Mouse (Mus musculus) intestine, embryonic 14.5 days (tissue): ENCODE results near the gene Olfr1291-ps1. TPM values are rescaled to one million over a fixed set of nuclear protein-coding genes. Genes with fewer than 3 reads are reported as not detected.

Experiments used
- ATAC-seq: fragments of 200-750 bp; cut with Nextera tagmentation; replicated peaks from 2 replicates; pipeline ENCODE4 v1.8.0; 2017; ENCODE audit warnings: low read depth, moderate number of reproducible peaks, moderate TSS enrichment, moderate library complexity; ENCODE audit not compliant: low FRiP score, low TSS enrichment
- DNase-seq: peaks from one replicate; pipeline ENCODE4 v3.0.0-alpha.2; 2018; ENCODE audit warnings: low spot score
- H3K27ac ChIP-seq: fragments of 300-500 bp; sonication (generic); 2 replicates; pipeline ENCODE4 v1.5.1; 2014; ENCODE audit warnings: low read depth, mild to moderate bottlenecking, control low read depth
- H3K27me3 ChIP-seq: fragments of 300-500 bp; sonication (generic); replicated peaks from 2 replicates; pipeline ENCODE4 v1.6.1; 2014; ENCODE audit warnings: low read length, control low read depth; ENCODE audit not compliant: control insufficient read depth, insufficient read depth
- H3K36me3 ChIP-seq: fragments of 300-500 bp; sonication (generic); 2 replicates; pipeline ENCODE4 v1.6.1; 2014; ENCODE audit warnings: low read length, control low read depth; ENCODE audit not compliant: control insufficient read depth, insufficient read depth
- H3K4me1 ChIP-seq: fragments of 300-500 bp; sonication (generic); replicated peaks from 2 replicates; pipeline ENCODE4 v1.6.1; 2014; ENCODE audit warnings: low read length, control low read depth, mixed read lengths; ENCODE audit not compliant: control insufficient read depth, insufficient read depth
- H3K4me2 ChIP-seq: fragments of 300-500 bp; sonication (generic); 2 replicates; pipeline ENCODE4 v1.6.1; 2014; ENCODE audit warnings: low read length
- H3K4me3 ChIP-seq: fragments of 300-500 bp; sonication (generic); 2 replicates; pipeline ENCODE4 v1.5.1; 2014; ENCODE audit warnings: low read depth, low read length, control low read depth, mixed read lengths
- H3K9ac ChIP-seq: fragments of 300-500 bp; sonication (generic); 2 replicates; pipeline ENCODE4 v1.6.1; 2014; ENCODE audit warnings: mild to moderate bottlenecking, low read length
- H3K9me3 ChIP-seq: fragments of 300-500 bp; sonication (generic); 2 replicates; pipeline ENCODE4 v1.6.1; 2016; ENCODE audit warnings: low read length, control low read depth; ENCODE audit not compliant: control insufficient read depth
- WGBS: fragments of 180-500 bp; shearing (Covaris S2); extraction: QIAGEN DNeasy Blood & Tissue Kit; methylation state at CpG from one replicate; pipeline ENCODE4 v1.1.7; 2014; 5-methylcytosine and 5-hydroxymethylcytosine counted together
- polyA plus RNA-seq: library from polyadenylated mRNA; unstranded; fragments of >200 nt; fragmentation: Nextera tagmentation; extraction: Ambion mirVana; gene quantifications from 2 replicates; pipeline ENCODE4 v1.2.1, GENCODE M21; 2014

The Olfr1291-ps1 gene
- polyA plus RNA-seq: not detected in 2 replicates

- H3K4me3 ChIP-seq: no peak within 1 kb of the TSS
- WGBS: 86% methylated on average over 3 of the region's 3 CpGs
- DNase-seq: no peak
- H3K36me3 ChIP-seq: no peaks in the 10 kb centered on the region
- H3K9ac ChIP-seq: no peak within 1 kb of the TSS
- ATAC-seq: no peak
- H3K9me3 ChIP-seq: no peaks in the 10 kb centered on the region
- H3K4me2 ChIP-seq: no peak within 1 kb of the TSS
- no peak within 1 kb of the TSS for H3K27ac ChIP-seq
- H3K4me1 ChIP-seq: no peaks in the 10 kb centered on the region
- H3K27me3 ChIP-seq: no peaks in the 10 kb centered on the region
Observed at GRCm38 (mm10) chr2:111496880-111497279, at the start of gene Olfr1291-ps1. TSS of gene Olfr1291-ps1 (plus strand) at chr2:111497180.

GRCm38 (mm10) chr2:111448842-111449241 is 48.1 kb upstream of the Olfr1291-ps1 start, which contains the start of gene Olfr1287:
TSS of gene Olfr1287 (plus strand) at chr2:111449142.
- Histone ChIP-seq H3K9me3 (no peaks in the 10 kb centered on the region), H3K4me1 (no peaks in the 10 kb centered on the region), H3K9ac (no peak within 1 kb of the TSS), H3K27ac (no peak within 1 kb of the TSS), H3K4me2 (no peak within 1 kb of the TSS), H3K27me3 (no peaks in the 10 kb centered on the region), H3K36me3 (no peaks in the 10 kb centered on the region), H3K4me3 (no peak within 1 kb of the TSS)
- 75% methylated on average over 1 of the region's 1 CpGs for WGBS
- no peak for DNase-seq
- no peak for ATAC-seq

DNA sequence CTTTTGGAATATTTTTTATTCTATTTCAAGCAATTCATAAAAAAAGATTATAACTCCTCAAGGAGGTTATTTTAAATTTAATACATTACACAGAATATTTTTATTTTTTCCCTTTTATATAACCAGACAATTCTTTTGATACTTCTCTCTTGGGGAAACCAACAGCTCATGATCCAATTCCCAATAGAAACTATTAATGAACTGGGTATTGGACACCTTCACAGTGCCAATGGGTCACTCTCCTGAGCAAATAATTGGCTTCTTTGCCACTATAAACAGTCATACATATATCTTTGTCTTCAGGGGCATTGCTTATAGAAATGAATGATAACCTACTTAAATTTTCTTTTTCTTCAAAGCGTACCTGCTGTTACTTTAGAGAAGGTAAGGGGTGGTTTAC is 23.2 kb upstream of the Olfr1291-ps1 start, which contains the start of gene Olfr1288:
Olfr1288 (plus strand) TSS at position 301 of the 400 bp plus-strand sequence.
- no peaks in the 10 kb centered on the region for H3K9me3 ChIP-seq
- no peak within 1 kb of the TSS for H3K27ac ChIP-seq
- H3K4me3 ChIP-seq: no peak within 1 kb of the TSS
- DNase-seq (no peak), ATAC-seq (no peak)
- H3K27me3 ChIP-seq: no peaks in the 10 kb centered on the region
- no peak within 1 kb of the TSS for H3K9ac ChIP-seq
- H3K4me2 ChIP-seq: no peak within 1 kb of the TSS
- WGBS: 85% methylated on average over 1 of the region's 1 CpGs
- H3K4me1 ChIP-seq: no peaks in the 10 kb centered on the region
- no peaks in the 10 kb centered on the region for H3K36me3 ChIP-seq

GRCm38 (mm10) chr2:111480519-111480918 is 16.5 kb upstream of the Olfr1291-ps1 start, which contains the start of gene Olfr1289:
TSS of gene Olfr1289 (plus strand) at chr2:111480819.
- no peaks in the 10 kb centered on the region for H3K9me3 ChIP-seq
- H3K9ac ChIP-seq: no peak within 1 kb of the TSS
- ATAC-seq: no peak
- WGBS: 73% methylated on average over 1 of the region's 1 CpGs
- H3K4me2 ChIP-seq: no peak within 1 kb of the TSS
- H3K36me3 ChIP-seq: no peaks in the 10 kb centered on the region
- no peak within 1 kb of the TSS for H3K27ac ChIP-seq
- no peaks in the 10 kb centered on the region for H3K27me3 ChIP-seq
- no peak for DNase-seq
- H3K4me1 ChIP-seq: no peaks in the 10 kb centered on the region
- H3K4me3 ChIP-seq: no peak within 1 kb of the TSS

- H3K4me1 ChIP-seq: no peaks in the 10 kb centered on the region
- no peaks in the 10 kb centered on the region for H3K9me3 ChIP-seq
- H3K36me3 ChIP-seq: no peaks in the 10 kb centered on the region
- WGBS: 76% methylated on average over 5 of the region's 5 CpGs
- no peak for DNase-seq
- no peak within 1 kb of the TSS for H3K27ac ChIP-seq
- no peak for ATAC-seq
- H3K4me3 ChIP-seq: no peak within 1 kb of the TSS
- no peak within 1 kb of the TSS for H3K9ac ChIP-seq
- H3K27me3 ChIP-seq: no peaks in the 10 kb centered on the region
- no peak within 1 kb of the TSS for H3K4me2 ChIP-seq
Observed at GRCm38 (mm10) chr2:111493729-111494128, 3.3 kb upstream of the Olfr1291-ps1 start, which contains the start of gene Olfr1290. TSS of gene Olfr1290 (minus strand) at chr2:111493829.

DNA sequence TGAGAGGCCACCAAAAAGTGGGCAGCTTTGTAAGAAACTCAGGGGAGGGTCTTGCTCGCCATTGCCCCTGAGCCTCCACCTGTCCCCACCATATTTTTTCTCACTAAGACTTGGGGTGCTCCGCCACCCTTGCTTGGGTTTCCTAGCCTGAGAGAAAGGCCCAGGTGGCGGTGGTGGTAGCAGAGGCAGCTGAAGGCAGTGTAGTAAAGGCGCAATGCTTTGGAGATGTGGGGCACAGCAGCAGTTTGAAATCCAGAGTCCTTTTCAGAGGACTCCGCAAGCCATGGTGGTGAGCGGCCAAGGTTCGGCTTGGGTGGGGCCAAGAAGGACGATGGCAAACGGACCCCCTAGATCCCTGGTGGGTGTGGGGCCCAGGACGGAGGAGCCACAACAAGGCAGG is 20.5 kb downstream of the Olfr1291-ps1 start:
- Histone ChIP-seq H3K9ac (no peak overlapping the region), H3K36me3 (no peaks in the 10 kb centered on the region), H3K4me3 (no peak overlapping the region), H3K27me3 (no peaks in the 10 kb centered on the region), H3K27ac (no peak overlapping the region), H3K4me1 (no peaks in the 10 kb centered on the region), H3K9me3 (peaks cover 4% of the 10 kb centered on the region; the same call in 1 of the 2 replicates), H3K4me2 (no peak overlapping the region)
- 96% methylated on average over 10 of the region's 10 CpGs for WGBS
- ATAC-seq (no peak), DNase-seq (no peak)

- Histone ChIP-seq H3K9me3 (peaks cover 2% of the 10 kb centered on the region; the same call in 1 of the 2 replicates), H3K27ac (no peak within 1 kb of the TSS), H3K27me3 (no peaks in the 10 kb centered on the region), H3K9ac (no peak within 1 kb of the TSS), H3K4me1 (no peaks in the 10 kb centered on the region), H3K36me3 (no peaks in the 10 kb centered on the region), H3K4me3 (no peak within 1 kb of the TSS), H3K4me2 (no peak within 1 kb of the TSS)
- no peak for ATAC-seq
- WGBS: 73% methylated on average over 1 of the region's 1 CpGs
- DNase-seq: no peak
Observed at GRCm38 (mm10) chr2:111524903-111525302, 27.9 kb downstream of the Olfr1291-ps1 start, which contains the start of gene Olfr1293-ps. TSS of gene Olfr1293-ps (plus strand) at chr2:111525203.

- WGBS: 56% methylated on average over 1 of the region's 1 CpGs
- Histone ChIP-seq H3K27me3 (no peaks in the 10 kb centered on the region), H3K9ac (no peak within 1 kb of the TSS), H3K9me3 (no peaks in the 10 kb centered on the region), H3K4me2 (no peak within 1 kb of the TSS), H3K27ac (no peak within 1 kb of the TSS), H3K4me3 (no peak within 1 kb of the TSS), H3K36me3 (no peaks in the 10 kb centered on the region), H3K4me1 (no peaks in the 10 kb centered on the region)
- DNase-seq (no peak), ATAC-seq (no peak)
Observed at GRCm38 (mm10) chr2:111540191-111540590, 43.2 kb downstream of the Olfr1291-ps1 start, which contains the start of gene Olfr1294. TSS of gene Olfr1294 (minus strand) at chr2:111540291.
